ENCODE assay signal across 28 mouse cellular contexts in genomic region chr12:4556891-4557290, GRCm38 (mm10). TPM values are rescaled to one million over a fixed set of nuclear protein-coding genes. Genes with fewer than 3 reads are reported as not detected.
"Had no signal": no experiment of that assay in that cellular context is flagged by ENCODE, and none has a peak within 500 bp of the region (broad histone marks: within the 10 kb centered on the region; RNA-seq: fewer than 3 reads in every experiment).

No protein-coding gene starts in this region.

- DNase-seq: layer of hippocampus, adult 9-11 months; liver, embryonic 13.5 days; lung, adult 2 months; lung, postnatal 14 days; lung, postnatal 4 days; midbrain, embryonic 14.5 days; retina, postnatal 1 day; right cerebral cortex, postnatal 25 days; spleen, adult 18-20 months; thymus, postnatal 25 days had no signal

- H3K4me1 ChIP-seq: liver, embryonic 13.5 days; neural tube, embryonic 13.5 days had no signal

- H3K9me3 ChIP-seq: liver, embryonic 13.5 days; neural tube, embryonic 13.5 days; stomach, embryonic 15.5 days had no signal

- H3K27ac ChIP-seq: kidney, postnatal 0 days; layer of hippocampus, adult 2 months; liver, embryonic 13.5 days; neural tube, embryonic 13.5 days; stomach, embryonic 15.5 days had no signal

- H3K9ac ChIP-seq: liver, embryonic 13.5 days; neural tube, embryonic 13.5 days; stomach, embryonic 15.5 days had no signal

- H3K4me2 ChIP-seq: liver, embryonic 13.5 days; midbrain, embryonic 11.5 days; neural tube, embryonic 13.5 days; stomach, embryonic 15.5 days had no signal

- H3K36me3 ChIP-seq: liver, embryonic 13.5 days; neural tube, embryonic 13.5 days; stomach, embryonic 15.5 days had no signal

- H3K4me3 ChIP-seq: layer of hippocampus, adult 2 months; liver, embryonic 13.5 days; neural tube, embryonic 13.5 days; stomach, embryonic 15.5 days had no signal

- H3K27me3 ChIP-seq: liver, embryonic 13.5 days; neural tube, embryonic 13.5 days; stomach, embryonic 15.5 days had no signal

RNA-seq across cellular contexts. Expression of gene Gm3625, which starts 35.8 kb away (rescaled TPM):
- total RNA-seq: layer of hippocampus, adult 2 months; layer of hippocampus, postnatal 25 days; left cerebral cortex, adult 18-20 months; left cerebral cortex, postnatal 36 days; liver, adult 2 months; megakaryocyte progenitor cell, adult 5-6 weeks; megakaryocyte-erythroid progenitor cell, adult 5-6 weeks; neutrophil, adult 5-6 weeks had no signal
- polyA plus RNA-seq: kidney, postnatal 0 days; large intestine, adult 2 months; limb, embryonic 11.5 days; limb, embryonic 14.5 days; liver, adult 2 months; liver, embryonic 13.5 days; liver, embryonic 16.5 days; lung, adult 2 months; lung, embryonic 16.5 days; midbrain, embryonic 11.5 days; midbrain, embryonic 14.5 days; neural tube, embryonic 13.5 days; stomach, embryonic 15.5 days; thymus, postnatal 0 days had no signal
